Mouse (Mus musculus) forebrain, embryonic 12.5 days (tissue): Measurements from ENCODE around the gene Tle6. TPM values are rescaled to one million over a fixed set of nuclear protein-coding genes. Genes with fewer than 3 reads are reported as not detected.

Experiments used
- ATAC-seq: fragments of 200-750 bp; cut with Nextera tagmentation; 2 replicates; pipeline ENCODE4 v1.8.0; 2017; ENCODE audit warnings: moderate TSS enrichment; ENCODE audit not compliant: low FRiP score
- H3K27ac ChIP-seq: fragments of 300-500 bp; sonication (generic); 2 replicates; pipeline ENCODE4 v1.5.1; 2016; ENCODE audit warnings: mild to moderate bottlenecking
- H3K27me3 ChIP-seq: fragments of 300-500 bp; sonication (generic); 2 replicates; pipeline ENCODE4 v1.6.1; 2016; ENCODE audit warnings: mild to moderate bottlenecking
- H3K36me3 ChIP-seq: fragments of 300-500 bp; sonication (generic); replicated peaks from 2 replicates; pipeline ENCODE4 v1.6.1; 2016; ENCODE audit warnings: mild to moderate bottlenecking
- H3K4me1 ChIP-seq: fragments of 300-500 bp; sonication (generic); 2 replicates; pipeline ENCODE4 v1.6.1; 2016
- H3K4me2 ChIP-seq: fragments of 300-500 bp; sonication (generic); 2 replicates; pipeline ENCODE4 v1.6.1; 2016; ENCODE audit warnings: mild to moderate bottlenecking, moderate library complexity
- H3K4me3 ChIP-seq: fragments of 300-500 bp; sonication (generic); replicated peaks from 2 replicates; pipeline ENCODE4 v1.5.1; 2016; ENCODE audit warnings: mild to moderate bottlenecking
- H3K9ac ChIP-seq: fragments of 300-500 bp; sonication (generic); 2 replicates; pipeline ENCODE4 v1.6.1; 2016; ENCODE audit warnings: mild to moderate bottlenecking
- H3K9me3 ChIP-seq: fragments of 300-500 bp; sonication (generic); 2 replicates; pipeline ENCODE4 v1.6.1; 2016
- WGBS: fragments of 180-500 bp; shearing (Covaris S2); methylation state at CpG from one replicate; pipeline ENCODE4 v1.1.7; 2016; 5-methylcytosine and 5-hydroxymethylcytosine counted together
- polyA plus RNA-seq: library from polyadenylated mRNA; unstranded; fragments of >200 nt; fragmentation: Nextera tagmentation; extraction: Ambion mirVana; gene quantifications from 2 replicates; pipeline ENCODE4 v1.2.1, GENCODE M21; 2016

The Tle6 gene
- polyA plus RNA-seq, 1 experiment from 2014 or later = 3.1 TPM

DNA sequence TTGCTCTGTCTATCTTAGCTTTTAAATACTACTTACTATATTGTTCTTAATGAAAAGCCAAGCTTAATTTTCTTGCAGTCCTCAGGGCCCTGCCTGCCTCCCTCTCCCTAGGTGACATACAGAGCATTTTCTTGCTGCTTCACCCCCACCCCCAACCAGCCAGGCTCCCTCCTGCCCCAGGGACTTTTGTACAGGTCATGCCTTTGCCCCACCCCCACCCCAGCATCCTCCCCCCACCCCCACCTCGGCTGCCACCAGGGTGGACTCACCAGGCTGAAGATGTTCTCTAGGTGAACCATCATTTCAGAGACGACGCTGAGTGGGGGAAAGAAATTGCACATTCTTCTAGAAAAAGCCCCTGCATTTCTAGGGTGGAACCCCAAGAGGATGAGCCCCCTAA is 2.5 kb downstream of the Tle6 start:
- no peak overlapping the region for H3K27ac ChIP-seq
- H3K27me3 ChIP-seq = peaks cover 87% of the 10 kb centered on the region
- no peak overlapping the region for H3K4me3 ChIP-seq
- no peak overlapping the region for H3K4me2 ChIP-seq
- peaks cover 50% of the 10 kb centered on the region for H3K4me1 ChIP-seq
- no peaks in the 10 kb centered on the region for H3K9me3 ChIP-seq
- WGBS = 31% methylated on average over 3 of the region's 3 CpGs
- H3K36me3 ChIP-seq = no peaks in the 10 kb centered on the region
- ATAC-seq = no peak
- no peak overlapping the region for H3K9ac ChIP-seq

DNA sequence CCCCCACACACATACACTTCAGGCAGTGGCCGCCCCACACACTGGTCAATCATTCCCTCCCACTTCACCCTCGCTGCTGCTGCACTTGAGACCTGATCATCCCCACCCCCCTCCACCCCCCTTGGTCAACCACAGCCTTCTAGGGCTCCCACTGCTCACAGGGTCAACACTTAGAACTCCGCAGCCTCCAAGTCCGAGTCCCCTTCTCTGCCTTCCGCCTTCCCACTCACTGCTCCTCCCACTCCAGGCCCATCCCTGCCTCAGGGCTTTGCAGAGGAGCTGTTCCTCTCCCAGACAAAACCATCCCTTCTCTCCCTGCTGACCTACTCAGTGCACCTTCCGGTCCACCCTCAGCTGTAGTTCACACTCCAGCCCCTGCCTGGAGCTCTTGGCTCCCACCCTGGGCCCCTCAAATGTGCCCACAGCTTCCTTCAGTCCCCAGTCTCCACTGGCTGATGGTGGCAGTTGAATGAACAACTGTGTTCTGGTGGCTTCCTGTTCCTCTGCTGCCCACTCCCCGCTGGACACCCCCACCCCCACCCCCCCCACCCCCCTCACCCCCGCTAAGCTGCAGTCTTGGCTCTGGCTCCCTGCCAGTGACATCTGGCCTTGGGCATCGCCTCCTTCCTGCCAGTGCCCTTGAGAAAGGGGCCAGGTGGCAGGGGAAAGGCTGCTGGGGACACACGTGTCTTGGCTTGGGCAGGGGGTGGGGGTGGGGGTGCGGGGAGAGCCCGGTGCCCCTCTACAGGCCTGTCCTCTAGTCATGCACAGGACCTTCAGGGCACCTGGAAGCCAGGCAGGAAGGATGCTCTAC is 3.5 kb downstream of the Tle6 start:
- Histone ChIP-seq H3K4me1 (peaks cover 46% of the 10 kb centered on the region), H3K9me3 (no peaks in the 10 kb centered on the region), H3K9ac (peak overlapping the region; percentile 33; the same call in 1 of the 2 replicates), H3K36me3 (no peaks in the 10 kb centered on the region), H3K27me3 (peaks cover 93% of the 10 kb centered on the region), H3K4me3 (peak overlapping the region; percentile 14; the same call in 1 of the 2 replicates), H3K27ac (0 out of 2 replicates have a peak overlapping the region, but pooled peaks have one; percentile 37), H3K4me2 (peak overlapping the region; percentile 35)
- 10% methylated on average over 10 of the region's 12 CpGs for WGBS
- ATAC-seq = no peak

DNA sequence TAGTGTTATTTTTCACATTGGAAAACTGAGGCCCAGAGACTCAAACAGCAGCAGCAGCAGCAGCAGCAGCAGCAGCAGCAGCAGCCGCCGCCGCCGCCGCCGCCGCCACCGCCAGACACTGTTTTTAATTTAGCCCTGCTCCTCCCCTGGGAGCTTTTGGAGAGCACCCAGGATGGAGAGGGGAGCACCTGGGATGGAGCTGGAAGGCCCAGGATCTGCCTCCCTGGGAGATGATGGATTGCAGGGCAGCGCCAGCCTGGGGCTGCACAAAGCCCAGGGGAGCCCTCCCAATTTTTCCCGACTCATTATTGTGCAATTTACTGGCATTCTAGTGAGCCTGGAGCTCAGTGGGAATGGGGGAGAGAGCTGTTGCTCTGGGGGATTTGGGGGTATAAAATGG is 4.3 kb downstream of the Tle6 start:
- 2% methylated on average over 10 of the region's 10 CpGs for WGBS
- H3K4me1 ChIP-seq = peaks cover 42% of the 10 kb centered on the region
- peak overlapping the region; percentile 35 for H3K4me2 ChIP-seq
- ATAC-seq = no peak
- H3K36me3 ChIP-seq = no peaks in the 10 kb centered on the region
- H3K9me3 ChIP-seq = no peaks in the 10 kb centered on the region
- peaks cover 93% of the 10 kb centered on the region for H3K27me3 ChIP-seq
- H3K27ac ChIP-seq = peak overlapping the region; percentile 37; the same call in 1 of the 2 replicates
- peak overlapping the region; percentile 33; the same call in 1 of the 2 replicates for H3K9ac ChIP-seq
- peak overlapping the region; percentile 14; the same call in 1 of the 2 replicates for H3K4me3 ChIP-seq

DNA sequence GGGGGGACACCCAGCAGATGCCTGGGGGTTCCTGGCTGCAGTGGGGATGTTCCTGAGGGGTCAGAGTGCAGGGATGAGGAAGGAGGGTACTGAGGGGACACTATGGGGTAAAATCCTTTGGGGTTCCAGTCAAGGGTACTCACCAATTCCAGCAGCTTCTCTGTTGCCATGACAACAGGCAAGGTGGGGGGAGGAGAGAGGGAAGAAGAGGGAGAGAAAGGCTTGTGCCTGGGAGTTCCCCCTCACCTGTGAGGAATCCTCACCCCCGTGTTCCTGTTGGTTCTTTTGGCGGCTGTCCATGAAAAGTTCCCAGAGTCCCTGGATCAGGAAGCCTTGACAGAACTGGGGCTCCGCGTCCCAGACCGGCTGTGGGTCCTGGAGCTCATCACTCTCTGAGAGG is 5.3 kb downstream of the Tle6 start:
- Histone ChIP-seq H3K27ac (no peak overlapping the region), H3K9ac (no peak overlapping the region), H3K4me1 (peaks cover 32% of the 10 kb centered on the region), H3K27me3 (peaks cover 96% of the 10 kb centered on the region), H3K36me3 (no peaks in the 10 kb centered on the region), H3K4me2 (no peak overlapping the region), H3K4me3 (no peak overlapping the region), H3K9me3 (no peaks in the 10 kb centered on the region)
- 55% methylated on average over 5 of the region's 5 CpGs for WGBS
- ATAC-seq = no peak

DNA sequence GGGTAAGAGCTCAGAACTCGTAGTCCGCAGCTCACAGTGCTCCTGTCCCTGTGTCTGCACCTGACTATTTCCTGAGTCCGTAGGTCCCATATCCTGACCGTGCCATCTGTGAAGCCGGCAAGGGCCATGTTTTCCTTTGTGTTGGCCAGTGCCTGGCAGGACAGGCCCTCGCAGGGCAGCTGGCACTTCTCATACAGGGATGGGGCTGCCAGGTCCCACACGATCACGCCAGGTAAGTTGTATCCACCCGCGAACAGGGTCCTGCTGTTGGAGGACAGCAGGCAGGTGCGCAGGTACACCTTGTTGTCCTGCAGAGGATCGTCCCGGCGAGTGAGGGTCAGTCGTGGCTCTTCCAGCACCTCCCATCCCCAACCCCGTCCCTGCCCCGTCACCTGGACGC is 6.9 kb downstream of the Tle6 start:
- no peak for ATAC-seq
- 72% methylated on average over 18 of the region's 18 CpGs for WGBS
- Histone ChIP-seq H3K4me2 (no peak overlapping the region), H3K9me3 (no peaks in the 10 kb centered on the region), H3K36me3 (no peaks in the 10 kb centered on the region), H3K9ac (no peak overlapping the region), H3K4me3 (no peak overlapping the region), H3K27ac (no peak overlapping the region), H3K27me3 (peaks cover 98% of the 10 kb centered on the region), H3K4me1 (peaks cover 29% of the 10 kb centered on the region)

DNA sequence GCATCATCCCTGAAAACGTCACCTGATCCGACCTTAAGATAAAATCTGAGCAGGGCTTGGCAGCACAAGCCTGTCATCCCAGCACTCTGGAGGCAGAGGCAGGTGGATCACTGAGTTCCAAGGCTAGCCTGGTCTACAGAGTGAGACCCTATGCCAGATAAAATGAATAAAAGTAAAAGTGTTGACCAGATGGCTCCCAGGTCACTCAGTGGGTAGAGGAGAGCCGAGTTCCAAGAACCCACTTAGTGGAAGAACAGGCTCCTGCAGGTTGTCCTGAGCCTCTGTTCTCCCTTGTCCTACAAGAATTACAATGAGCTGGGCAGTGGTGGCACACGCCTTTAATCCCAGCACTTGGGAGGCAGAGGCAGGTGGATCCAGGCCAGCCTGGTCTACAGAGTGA is 7.7 kb downstream of the Tle6 start:
- no peak for ATAC-seq
- Histone ChIP-seq H3K4me3 (no peak overlapping the region), H3K36me3 (no peaks in the 10 kb centered on the region), H3K9ac (no peak overlapping the region), H3K27ac (no peak overlapping the region), H3K4me1 (peaks cover 29% of the 10 kb centered on the region), H3K9me3 (no peaks in the 10 kb centered on the region), H3K4me2 (no peak overlapping the region), H3K27me3 (peaks cover 96% of the 10 kb centered on the region)
- 72% methylated on average over 4 of the region's 4 CpGs for WGBS

DNA sequence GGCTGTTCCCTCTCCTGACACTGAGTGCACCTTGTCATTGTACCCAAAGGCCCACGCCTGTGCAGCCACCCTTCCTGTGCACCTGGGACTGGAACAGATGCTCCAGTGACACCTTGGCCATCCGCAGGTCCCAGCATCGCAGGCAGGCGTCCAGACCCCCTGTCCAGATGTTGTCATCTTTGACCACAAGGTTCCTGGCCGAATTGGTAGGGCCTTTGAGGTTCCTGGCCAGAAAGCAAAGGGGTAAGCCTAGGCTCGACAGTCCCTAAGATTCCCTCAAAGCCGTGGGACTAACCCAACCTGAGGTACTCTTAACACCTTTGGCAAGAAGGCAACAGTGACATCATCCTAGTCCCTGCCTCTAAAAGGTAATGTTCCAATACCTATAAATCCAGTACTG is 8.2 kb downstream of the Tle6 start:
- WGBS = 75% methylated on average over 7 of the region's 7 CpGs
- Histone ChIP-seq H3K36me3 (no peaks in the 10 kb centered on the region), H3K27me3 (peaks cover 90% of the 10 kb centered on the region), H3K4me2 (no peak overlapping the region), H3K4me1 (peaks cover 25% of the 10 kb centered on the region), H3K9ac (no peak overlapping the region), H3K27ac (no peak overlapping the region), H3K4me3 (no peak overlapping the region), H3K9me3 (no peaks in the 10 kb centered on the region)
- no peak for ATAC-seq

DNA sequence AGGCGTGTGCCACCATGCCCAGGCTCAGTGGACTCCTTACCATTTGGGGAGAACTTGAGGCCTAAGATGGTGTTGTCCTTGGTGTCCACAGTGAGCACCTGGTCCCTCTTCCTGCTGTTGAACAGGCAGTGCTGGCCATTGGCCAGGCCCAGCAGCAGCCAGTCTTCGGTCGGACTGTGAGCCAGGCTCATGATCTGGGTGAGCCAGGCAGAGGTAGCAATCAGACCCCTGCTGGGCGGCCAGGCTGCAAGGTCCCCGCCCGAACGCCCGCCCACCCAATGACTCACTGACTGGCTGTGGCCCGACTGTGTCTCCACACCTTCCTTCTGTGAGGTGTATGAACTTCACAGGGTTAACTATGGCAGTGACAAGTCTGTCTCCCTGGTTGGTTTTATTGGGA is 9.0 kb downstream of the Tle6 start:
- Histone ChIP-seq H3K4me1 (peaks cover 17% of the 10 kb centered on the region), H3K4me3 (no peak overlapping the region), H3K9ac (no peak overlapping the region), H3K27me3 (peaks cover 89% of the 10 kb centered on the region), H3K9me3 (no peaks in the 10 kb centered on the region), H3K4me2 (no peak overlapping the region), H3K27ac (no peak overlapping the region), H3K36me3 (no peaks in the 10 kb centered on the region)
- ATAC-seq = no peak
- WGBS = 65% methylated on average over 9 of the region's 9 CpGs

DNA sequence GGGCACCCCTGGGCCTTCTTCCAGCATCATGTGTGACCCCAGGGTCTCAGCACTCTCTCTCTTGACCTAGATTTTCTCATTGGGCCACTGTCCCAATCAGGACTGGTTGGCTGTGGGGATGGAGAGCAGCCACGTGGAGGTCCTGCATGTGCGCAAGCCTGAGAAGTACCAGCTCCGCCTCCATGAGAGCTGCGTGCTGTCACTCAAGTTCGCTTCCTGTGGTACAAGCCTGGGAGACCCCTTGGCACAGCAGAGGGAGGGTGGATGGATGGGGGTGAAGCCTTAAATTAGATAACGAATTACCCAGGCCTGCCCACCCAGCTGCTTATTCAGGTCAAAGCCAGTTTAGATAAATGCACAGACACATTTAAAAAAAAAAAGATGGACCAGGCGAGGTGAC is 12.1 kb downstream of the Tle6 start:
- ATAC-seq = no peak
- Histone ChIP-seq H3K9me3 (no peaks in the 10 kb centered on the region), H3K4me1 (no peaks in the 10 kb centered on the region), H3K4me3 (no peak overlapping the region), H3K27ac (no peak overlapping the region), H3K36me3 (no peaks in the 10 kb centered on the region), H3K27me3 (peaks cover 83% of the 10 kb centered on the region), H3K4me2 (no peak overlapping the region), H3K9ac (no peak overlapping the region)
- 72% methylated on average over 7 of the region's 7 CpGs for WGBS

DNA sequence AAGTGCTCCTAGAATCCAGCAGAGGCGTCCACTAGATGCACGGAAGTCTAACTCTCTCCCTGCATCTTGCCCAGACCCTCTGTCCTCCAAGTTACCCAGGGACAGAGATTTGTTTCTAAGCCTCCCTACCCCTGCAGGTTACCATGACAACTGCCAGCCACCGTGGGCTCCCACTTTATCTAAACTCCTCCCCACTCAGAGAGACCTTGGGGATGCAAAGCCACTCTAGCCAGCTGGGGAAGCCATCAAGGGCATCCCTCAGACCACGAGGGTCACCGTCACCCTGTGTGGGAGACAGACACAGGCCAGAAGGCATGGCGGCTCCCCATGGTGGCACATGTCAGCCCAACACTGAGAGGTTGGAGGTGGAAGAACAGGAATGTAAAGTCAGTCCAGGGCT is 17.5 kb downstream of the Tle6 start:
- ATAC-seq = no peak
- H3K27ac ChIP-seq = no peak overlapping the region
- no peaks in the 10 kb centered on the region for H3K9me3 ChIP-seq
- H3K4me3 ChIP-seq = no peak overlapping the region
- no peak overlapping the region for H3K4me2 ChIP-seq
- 52% methylated on average over 6 of the region's 6 CpGs for WGBS
- peaks cover 20% of the 10 kb centered on the region for H3K4me1 ChIP-seq
- no peak overlapping the region for H3K9ac ChIP-seq
- peaks cover 78% of the 10 kb centered on the region for H3K27me3 ChIP-seq
- H3K36me3 ChIP-seq = no peaks in the 10 kb centered on the region; the same call in 1 of the 2 replicates

DNA sequence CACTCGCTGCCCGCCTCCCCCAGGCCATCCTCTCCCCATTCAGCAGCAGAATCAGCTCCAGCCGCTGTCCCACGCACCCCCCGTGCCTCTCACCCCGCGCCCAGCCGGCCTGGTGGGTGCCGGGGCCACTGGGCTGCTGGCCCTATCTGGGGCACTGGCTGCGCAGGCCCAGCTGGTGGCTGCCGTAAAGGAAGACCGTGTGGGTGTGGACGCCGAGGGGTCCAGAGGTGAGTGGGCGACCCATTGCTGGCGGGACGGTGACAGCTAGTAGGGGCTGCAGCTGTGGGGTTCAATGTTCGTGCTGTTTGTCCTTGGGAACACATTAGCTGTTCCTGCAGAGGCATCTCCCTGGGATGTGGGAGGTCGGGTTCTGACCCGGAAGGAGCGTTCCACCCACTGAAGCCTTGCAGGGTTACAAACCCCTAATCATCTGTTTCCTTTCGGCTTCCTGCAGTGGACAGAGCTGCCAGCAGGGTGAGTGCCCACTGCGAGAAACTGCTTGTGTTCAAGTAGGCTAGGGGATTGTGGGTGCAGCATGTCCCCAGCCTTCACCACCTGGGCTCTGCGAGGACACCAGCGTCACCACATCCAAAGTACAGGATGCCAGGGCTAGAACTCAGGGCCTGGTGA is 20.3 kb downstream of the Tle6 start:
- peaks cover 27% of the 10 kb centered on the region for H3K4me1 ChIP-seq
- H3K4me3 ChIP-seq = no peak overlapping the region
- H3K36me3 ChIP-seq = no peaks in the 10 kb centered on the region; the same call in 1 of the 2 replicates
- H3K4me2 ChIP-seq = no peak overlapping the region
- H3K27me3 ChIP-seq = peaks cover 85% of the 10 kb centered on the region
- ATAC-seq = no peak
- H3K9me3 ChIP-seq = no peaks in the 10 kb centered on the region
- 0 out of 2 replicates have a peak overlapping the region, but pooled peaks have one; percentile 29 for H3K9ac ChIP-seq
- 64% methylated on average over 25 of the region's 25 CpGs for WGBS
- no peak overlapping the region for H3K27ac ChIP-seq

DNA sequence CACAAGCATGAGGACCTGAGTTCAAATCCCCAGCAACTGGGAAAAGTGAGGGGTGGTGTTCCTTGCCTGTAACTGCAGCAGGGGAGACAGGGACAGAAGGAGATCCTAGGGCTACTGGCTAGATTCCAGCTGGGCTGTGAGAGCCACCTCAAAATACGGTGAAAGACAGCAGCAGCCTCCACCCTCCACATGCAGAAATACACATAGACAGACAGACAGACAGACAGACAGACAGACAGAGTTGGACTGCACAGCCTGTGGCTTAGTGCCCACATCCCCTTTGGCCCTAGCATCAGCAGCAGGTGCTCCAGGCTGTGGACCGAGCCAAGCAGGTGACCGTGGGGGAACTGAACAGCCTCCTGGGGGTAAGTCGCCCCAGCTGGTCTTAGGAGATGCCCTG is 20.9 kb downstream of the Tle6 start:
- no peak overlapping the region for H3K27ac ChIP-seq
- no peak overlapping the region for H3K4me3 ChIP-seq
- no peak overlapping the region for H3K4me2 ChIP-seq
- peaks cover 86% of the 10 kb centered on the region for H3K27me3 ChIP-seq
- H3K4me1 ChIP-seq = peaks cover 33% of the 10 kb centered on the region
- no peak overlapping the region for H3K9ac ChIP-seq
- H3K9me3 ChIP-seq = no peaks in the 10 kb centered on the region
- H3K36me3 ChIP-seq = no peaks in the 10 kb centered on the region; the same call in 1 of the 2 replicates
- no peak for ATAC-seq
- WGBS = 79% methylated on average over 4 of the region's 4 CpGs
